Mouse (Mus musculus): ENCODE results near the gene Ring1. TPM values are rescaled to one million over a fixed set of nuclear protein-coding genes. Genes with fewer than 3 reads are reported as not detected.
"Not testable (repeated sequence)": the region's sequence is repeated elsewhere in the genome, so short reads cannot be mapped to it uniquely, and the experiment has no call there.

Ring1 gene
- polyA plus RNA-seq, 1 experiment from 2014 or later: 18.7 TPM

DNA sequence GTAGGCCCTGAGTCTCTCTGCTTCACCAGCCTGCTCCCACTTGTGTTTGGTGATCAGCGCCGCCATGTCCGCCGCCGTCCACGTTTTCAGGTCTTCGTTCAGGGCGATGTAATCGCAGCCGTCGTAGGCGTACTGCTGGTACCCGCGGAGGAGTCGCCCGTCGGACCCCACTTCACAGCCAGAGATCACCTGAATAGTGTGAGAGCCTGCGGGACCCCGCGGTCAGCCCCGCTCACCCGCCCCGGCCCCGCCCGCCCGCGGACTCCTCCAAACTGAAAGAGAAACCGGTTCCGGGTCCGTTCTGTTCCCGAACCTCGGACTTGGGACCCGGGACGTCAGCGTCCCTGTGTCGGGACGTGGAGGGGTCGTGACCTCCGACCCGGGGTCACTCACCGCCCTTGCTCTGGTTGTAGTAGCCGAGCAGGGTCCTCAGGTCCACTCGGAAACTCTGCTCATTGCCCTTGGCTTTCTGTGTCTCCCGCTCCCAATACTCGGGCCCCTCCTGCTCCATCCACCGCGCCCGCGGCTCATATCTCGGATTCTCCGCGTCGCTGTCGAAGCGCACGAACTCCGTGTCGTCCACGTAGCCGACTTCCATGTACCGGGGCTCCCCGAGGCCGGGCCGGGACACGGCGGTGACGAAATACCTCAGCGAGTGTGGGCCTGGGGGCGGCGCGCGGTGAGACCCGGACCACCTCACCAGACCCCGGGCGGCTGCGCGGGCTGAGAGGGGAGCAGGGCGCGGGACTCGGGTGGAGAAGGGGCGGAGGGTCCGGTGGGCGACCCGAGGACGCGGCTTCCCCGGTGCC, 24.9 kb downstream of the Ring1 start:
- H3K9ac ChIP-seq (replicated peaks; ENCODE audit: low read length): peak overlapping the region; percentile 65
- no peak overlapping the region for H3K27ac ChIP-seq (ENCODE audit: low read length)
- 1% methylated on average over 81 of the region's 87 CpGs for WGBS
- peak; percentile 9; the same call in 1 of the 2 replicates for ATAC-seq (ENCODE audit: low FRiP score, low TSS enrichment)
- H3K4me3 ChIP-seq (ENCODE audit: low read length): peak overlapping the region; percentile 61
- H3K4me1 ChIP-seq (ENCODE audit: insufficient read depth, low read length): 0 out of 2 replicates have a peak, but pooled peaks cover 4% of the 10 kb centered on the region
- H3K27me3 ChIP-seq (ENCODE audit: insufficient read depth, low read length): peaks cover 36% of the 10 kb centered on the region
- H3K36me3 ChIP-seq (ENCODE audit: insufficient read depth, low read length): no peaks in the 10 kb centered on the region
- no peaks in the 10 kb centered on the region for H3K9me3 ChIP-seq (ENCODE audit: low read length)
- H3K4me2 ChIP-seq (replicated peaks; ENCODE audit: low read depth, low read length): peak overlapping the region; percentile 98

DNA sequence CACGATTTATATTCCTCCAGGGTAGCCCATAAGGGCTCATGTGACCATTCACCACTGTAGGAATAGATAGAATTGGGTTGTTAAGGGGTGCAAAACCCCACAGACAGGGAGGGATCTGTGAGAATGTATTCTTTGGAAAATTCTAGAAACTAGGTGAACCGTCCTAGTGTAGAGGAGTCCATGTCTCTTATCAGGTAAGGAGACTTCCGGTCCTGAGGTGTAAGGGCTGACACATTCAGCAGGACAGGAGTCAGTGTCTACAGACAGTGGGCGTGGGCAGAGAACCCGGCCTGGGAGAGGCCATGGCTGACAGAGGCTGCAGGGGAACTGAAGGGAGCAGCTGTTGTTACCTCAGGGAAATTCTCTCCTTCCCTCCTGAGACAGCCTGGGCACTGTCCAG, 25.8 kb downstream of the Ring1 start:
- 45% methylated on average over 5 of the region's 5 CpGs for WGBS
- not testable (repeated sequence) for ATAC-seq (ENCODE audit: low FRiP score, low TSS enrichment)

DNA sequence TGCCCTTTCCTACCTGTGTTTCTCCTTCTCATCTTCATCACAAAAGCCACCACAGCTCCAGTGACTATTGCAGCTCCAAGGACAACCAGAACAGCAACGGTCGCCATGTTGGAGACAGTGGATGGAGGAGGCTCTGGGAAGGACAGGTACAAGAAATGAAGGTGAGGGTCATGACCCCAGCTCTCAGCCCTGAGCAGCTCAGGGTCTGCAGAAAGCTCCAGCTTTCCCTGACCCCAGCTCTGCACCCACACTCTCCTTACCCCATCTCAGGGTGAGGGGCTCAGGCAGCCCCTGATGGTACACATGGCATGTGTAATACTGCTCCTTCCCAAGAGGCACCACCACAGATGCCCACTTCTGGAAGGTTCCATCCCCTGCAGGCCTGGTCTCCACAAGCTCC, 27.5 kb downstream of the Ring1 start:
- not testable (repeated sequence) for H3K4me1 ChIP-seq (ENCODE audit: insufficient read depth, low read length); ATAC-seq (ENCODE audit: low FRiP score, low TSS enrichment); H3K4me3 ChIP-seq (ENCODE audit: low read length); H3K9ac ChIP-seq (replicated peaks; ENCODE audit: low read length); H3K27ac ChIP-seq (ENCODE audit: low read length); H3K36me3 ChIP-seq (ENCODE audit: insufficient read depth, low read length); H3K9me3 ChIP-seq (ENCODE audit: low read length); H3K4me2 ChIP-seq (replicated peaks; ENCODE audit: low read depth, low read length)
- H3K27me3 ChIP-seq (ENCODE audit: insufficient read depth, low read length): peaks cover 35% of the 10 kb centered on the region
- WGBS: 89% methylated on average over 2 of the region's 2 CpGs

More for the DNA sequence above, 25.8 kb downstream of the Ring1 start:
- H3K27ac ChIP-seq (ENCODE audit: low read length); H3K4me2 ChIP-seq (replicated peaks; ENCODE audit: low read depth, low read length); H3K4me1 ChIP-seq (ENCODE audit: insufficient read depth, low read length); H3K9me3 ChIP-seq (ENCODE audit: low read length); H3K4me3 ChIP-seq (ENCODE audit: low read length); H3K9ac ChIP-seq (replicated peaks; ENCODE audit: low read length); H3K36me3 ChIP-seq (ENCODE audit: insufficient read depth, low read length): not testable (repeated sequence)
- H3K27me3 ChIP-seq (ENCODE audit: insufficient read depth, low read length): peaks cover 36% of the 10 kb centered on the region

DNA sequence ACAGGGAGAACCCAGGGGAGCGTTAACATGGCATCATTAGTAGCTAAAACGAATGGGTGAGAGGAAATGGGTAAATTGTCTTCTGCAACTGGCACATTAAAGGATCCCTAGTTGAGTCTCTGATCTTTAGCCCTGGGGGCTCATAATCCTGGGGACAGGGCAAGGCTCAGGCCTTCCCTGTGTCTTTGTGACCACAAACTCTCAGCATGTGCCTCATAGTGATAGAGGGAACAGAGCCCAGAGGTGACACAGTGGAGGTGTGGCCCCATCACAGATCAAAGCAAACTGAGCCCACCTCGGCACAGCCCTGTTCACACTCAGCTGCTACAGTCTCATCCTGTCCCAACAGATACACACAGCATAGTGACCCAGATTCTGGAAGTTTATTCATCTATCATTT, 28.8 kb downstream of the Ring1 start:
- H3K9me3 ChIP-seq (ENCODE audit: low read length): no peaks in the 10 kb centered on the region
- H3K27ac ChIP-seq (ENCODE audit: low read length): no peak overlapping the region
- no peak for ATAC-seq (ENCODE audit: low FRiP score, low TSS enrichment)
- peaks cover 21% of the 10 kb centered on the region for H3K27me3 ChIP-seq (ENCODE audit: insufficient read depth, low read length)
- 27% methylated on average over 3 of the region's 3 CpGs for WGBS
- H3K9ac ChIP-seq (replicated peaks; ENCODE audit: low read length): no peak overlapping the region
- no peak overlapping the region for H3K4me2 ChIP-seq (replicated peaks; ENCODE audit: low read depth, low read length)
- no peak overlapping the region for H3K4me3 ChIP-seq (ENCODE audit: low read length)
- 0 out of 2 replicates have a peak, but pooled peaks cover 4% of the 10 kb centered on the region for H3K4me1 ChIP-seq (ENCODE audit: insufficient read depth, low read length)
- H3K36me3 ChIP-seq (ENCODE audit: insufficient read depth, low read length): no peaks in the 10 kb centered on the region

DNA sequence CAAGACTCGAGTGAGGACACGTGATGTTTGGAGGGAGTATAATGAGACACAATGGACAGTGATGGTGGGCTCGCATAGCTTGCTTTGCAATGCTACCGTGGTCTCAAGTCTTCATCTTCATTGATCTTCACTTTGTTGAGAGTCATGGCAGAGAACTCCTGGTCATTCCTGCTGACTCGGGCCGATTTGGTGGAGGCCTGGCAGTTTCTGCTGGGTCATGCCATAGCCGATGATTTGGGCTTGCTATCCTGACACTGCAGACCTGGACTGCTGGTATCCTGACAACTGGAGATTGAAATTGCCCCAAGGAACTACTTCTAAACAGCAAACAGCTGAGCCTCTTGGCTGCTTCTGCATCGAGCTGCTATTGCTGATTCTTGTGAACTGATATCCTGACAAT, 29.5 kb downstream of the Ring1 start:
- H3K36me3 ChIP-seq (ENCODE audit: insufficient read depth, low read length): no peaks in the 10 kb centered on the region
- 0 out of 2 replicates have a peak, but pooled peaks cover 3% of the 10 kb centered on the region for H3K4me1 ChIP-seq (ENCODE audit: insufficient read depth, low read length)
- H3K27me3 ChIP-seq (ENCODE audit: insufficient read depth, low read length): peaks cover 15% of the 10 kb centered on the region
- no peak overlapping the region for H3K4me3 ChIP-seq (ENCODE audit: low read length)
- WGBS: 89% methylated on average over 8 of the region's 8 CpGs
- ATAC-seq (ENCODE audit: low FRiP score, low TSS enrichment): no peak
- H3K4me2 ChIP-seq (replicated peaks; ENCODE audit: low read depth, low read length): no peak overlapping the region
- H3K9ac ChIP-seq (replicated peaks; ENCODE audit: low read length): no peak overlapping the region
- no peak overlapping the region for H3K27ac ChIP-seq (ENCODE audit: low read length)
- H3K9me3 ChIP-seq (ENCODE audit: low read length): no peaks in the 10 kb centered on the region

DNA sequence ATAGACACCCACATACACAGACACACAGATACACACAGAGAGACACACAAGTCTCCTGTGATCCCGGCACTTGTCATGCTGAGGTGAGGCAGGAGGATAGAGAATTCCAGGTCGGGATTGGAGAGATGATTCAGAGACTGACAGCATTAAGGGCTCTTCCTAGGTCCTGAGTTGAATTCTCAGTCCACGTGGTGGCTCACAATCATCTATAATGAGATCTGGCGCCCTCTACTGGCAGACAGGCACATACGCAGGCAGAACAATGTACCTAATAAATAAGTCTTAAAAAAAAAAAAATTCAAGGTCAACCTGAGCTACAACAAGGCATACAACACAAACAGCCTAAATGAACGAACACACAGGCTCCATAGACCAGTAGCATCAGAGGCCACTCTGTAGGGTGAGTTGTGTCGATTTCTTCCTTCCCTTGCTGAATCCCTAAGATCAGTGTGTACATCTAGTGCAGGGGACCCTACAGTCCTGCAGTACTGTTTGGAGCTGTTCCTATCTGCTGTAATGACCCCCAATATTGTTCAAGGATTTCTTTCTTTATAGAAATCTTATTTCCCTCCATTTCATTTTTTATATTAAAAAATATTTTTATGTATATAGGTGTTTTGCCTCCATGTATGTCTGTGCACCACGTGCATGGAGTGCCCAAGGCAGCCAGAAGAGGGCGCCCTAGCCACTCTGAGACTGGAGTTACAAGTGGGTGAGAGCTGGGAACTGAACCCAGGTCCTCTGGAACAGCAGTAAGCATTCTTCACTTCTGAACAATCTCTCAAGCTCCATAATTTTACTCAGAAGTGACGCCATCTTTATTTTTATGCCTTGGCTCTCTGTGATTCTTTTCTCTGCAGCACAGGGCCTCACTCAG, 32.5 kb downstream of the Ring1 start:
- H3K27ac ChIP-seq (ENCODE audit: low read length): no peak overlapping the region
- H3K4me1 ChIP-seq (ENCODE audit: insufficient read depth, low read length): no peaks in the 10 kb centered on the region
- 0 out of 2 replicates have a peak, but pooled peaks cover 10% of the 10 kb centered on the region for H3K27me3 ChIP-seq (ENCODE audit: insufficient read depth, low read length)
- no peaks in the 10 kb centered on the region for H3K36me3 ChIP-seq (ENCODE audit: insufficient read depth, low read length)
- H3K9me3 ChIP-seq (ENCODE audit: low read length): no peaks in the 10 kb centered on the region
- no peak for ATAC-seq (ENCODE audit: low FRiP score, low TSS enrichment)
- no peak overlapping the region for H3K9ac ChIP-seq (replicated peaks; ENCODE audit: low read length)
- no peak overlapping the region for H3K4me3 ChIP-seq (ENCODE audit: low read length)
- WGBS: 29% methylated on average over 10 of the region's 10 CpGs
- H3K4me2 ChIP-seq (replicated peaks; ENCODE audit: low read depth, low read length): no peak overlapping the region

DNA sequence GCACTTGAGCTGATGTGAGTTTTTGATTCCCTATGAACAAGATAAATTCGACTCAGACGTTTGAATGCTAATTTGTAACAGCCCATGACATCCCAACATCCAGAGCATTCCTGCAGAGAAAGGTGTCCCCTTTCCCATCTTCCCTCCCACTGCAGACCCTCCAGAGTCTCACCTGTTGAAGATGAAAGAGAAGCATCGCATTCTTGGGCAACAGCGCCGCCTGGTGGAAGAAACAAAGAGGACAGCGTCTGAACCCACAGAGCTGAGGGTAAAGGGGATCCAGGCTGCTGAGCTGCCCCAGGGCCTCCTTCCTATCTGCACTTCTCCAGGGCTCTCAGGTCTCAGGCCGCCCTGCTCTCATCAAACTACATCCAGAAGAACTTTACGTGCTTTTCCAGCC, 42.3 kb downstream of the Ring1 start:
- H3K27me3 ChIP-seq (ENCODE audit: insufficient read depth, low read length): peaks cover 23% of the 10 kb centered on the region
- H3K9ac ChIP-seq (replicated peaks; ENCODE audit: low read length); H3K9me3 ChIP-seq (ENCODE audit: low read length); H3K27ac ChIP-seq (ENCODE audit: low read length); H3K36me3 ChIP-seq (ENCODE audit: insufficient read depth, low read length); H3K4me3 ChIP-seq (ENCODE audit: low read length); ATAC-seq (ENCODE audit: low FRiP score, low TSS enrichment): not testable (repeated sequence)
- peak overlapping the region; percentile 56 for H3K4me2 ChIP-seq (replicated peaks; ENCODE audit: low read depth, low read length)
- peaks cover 14% of the 10 kb centered on the region for H3K4me1 ChIP-seq (ENCODE audit: insufficient read depth, low read length)
- 12% methylated on average over 8 of the region's 8 CpGs for WGBS

DNA sequence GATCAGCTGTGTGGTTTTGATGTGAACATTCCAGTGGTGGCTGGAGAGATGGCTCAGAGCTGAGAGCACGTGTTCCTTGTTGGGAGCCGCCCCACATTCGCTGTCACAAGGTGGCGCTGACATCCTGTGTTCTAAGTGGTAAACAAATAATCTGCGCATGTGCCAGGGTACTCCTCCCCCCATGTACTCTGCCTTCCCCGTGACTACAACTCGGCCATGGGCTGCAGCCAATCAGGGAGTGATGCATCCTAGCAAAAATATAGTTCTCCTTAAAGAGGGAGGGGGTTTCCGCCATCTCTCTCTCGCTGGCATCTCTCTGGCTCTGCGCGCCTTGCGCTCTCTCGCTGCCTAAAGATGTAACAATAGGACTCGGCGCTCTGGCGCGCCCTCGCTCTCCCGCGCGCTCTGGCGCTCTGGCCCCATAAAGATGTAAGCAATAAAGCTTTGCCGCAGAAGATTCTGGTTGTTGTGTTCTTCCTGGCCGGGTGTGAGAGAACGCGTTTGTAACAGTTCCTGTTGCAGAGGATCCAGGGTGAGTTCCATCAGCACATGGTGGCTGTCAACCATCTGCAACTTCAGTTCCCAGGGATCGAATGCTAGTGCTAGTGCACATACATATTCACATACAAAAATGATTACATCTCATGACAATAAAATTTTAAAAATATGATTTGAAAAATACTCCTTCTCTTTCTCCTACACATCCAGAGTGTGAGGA, 43.1 kb downstream of the Ring1 start:
- peaks cover 14% of the 10 kb centered on the region for H3K4me1 ChIP-seq (ENCODE audit: insufficient read depth, low read length)
- H3K4me3 ChIP-seq (ENCODE audit: low read length): peak overlapping the region; percentile 49
- H3K27ac ChIP-seq (ENCODE audit: low read length): peak overlapping the region; percentile 77
- peak; percentile 90 for ATAC-seq (ENCODE audit: low FRiP score, low TSS enrichment)
- under 1% methylated on average over 27 of the region's 27 CpGs for WGBS
- not testable (repeated sequence) for H3K36me3 ChIP-seq (ENCODE audit: insufficient read depth, low read length); H3K9me3 ChIP-seq (ENCODE audit: low read length)
- peak overlapping the region; percentile 56 for H3K4me2 ChIP-seq (replicated peaks; ENCODE audit: low read depth, low read length)
- peak overlapping the region; percentile 53 for H3K9ac ChIP-seq (replicated peaks; ENCODE audit: low read length)
- H3K27me3 ChIP-seq (ENCODE audit: insufficient read depth, low read length): peaks cover 28% of the 10 kb centered on the region

DNA sequence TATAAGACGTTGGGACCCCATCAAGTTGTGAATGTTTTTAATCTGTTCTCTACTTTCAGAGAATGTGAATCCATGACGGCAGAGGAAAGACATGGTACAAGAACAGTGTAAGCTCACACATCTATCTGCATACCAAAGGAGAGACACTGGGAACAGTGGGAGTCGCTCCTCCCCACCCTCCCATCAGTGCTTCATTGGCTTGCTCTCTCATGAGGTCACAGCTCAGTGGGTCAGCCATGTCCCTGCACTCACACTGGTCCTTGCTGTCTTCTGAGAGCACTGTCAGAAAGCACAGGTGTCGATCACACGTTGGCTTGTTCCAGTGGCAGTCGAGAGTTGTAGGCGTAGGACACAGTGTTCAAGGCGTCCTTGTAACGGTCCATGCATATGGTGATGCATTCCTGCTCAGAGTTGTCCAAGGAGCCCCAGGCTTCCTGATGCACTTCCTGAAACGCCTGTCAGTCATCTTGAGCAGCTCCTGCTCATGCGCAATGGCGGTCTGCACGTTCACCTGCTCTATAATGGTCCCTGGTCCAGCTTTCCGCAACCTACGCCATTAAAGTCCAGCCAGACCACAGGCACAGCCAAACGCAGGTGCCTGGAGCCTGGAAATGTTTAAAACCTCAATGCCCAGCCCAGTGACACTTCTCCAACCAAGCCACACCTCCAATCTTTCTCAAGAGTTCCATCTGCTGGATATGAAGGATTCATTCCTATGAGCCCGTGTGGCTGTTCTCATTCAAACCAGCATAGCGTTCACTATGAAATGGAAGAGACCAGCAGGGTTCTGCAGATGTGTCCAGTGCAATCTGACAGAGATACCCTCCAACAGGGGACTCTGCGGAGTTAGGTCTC, 44.1 kb downstream of the Ring1 start:
- H3K4me2 ChIP-seq (replicated peaks; ENCODE audit: low read depth, low read length): no peak overlapping the region
- no peak overlapping the region for H3K9ac ChIP-seq (replicated peaks; ENCODE audit: low read length)
- no peak overlapping the region for H3K4me3 ChIP-seq (ENCODE audit: low read length)
- peaks cover 14% of the 10 kb centered on the region for H3K4me1 ChIP-seq (ENCODE audit: insufficient read depth, low read length)
- no peaks in the 10 kb centered on the region for H3K9me3 ChIP-seq (ENCODE audit: low read length)
- no peak overlapping the region for H3K27ac ChIP-seq (ENCODE audit: low read length)
- ATAC-seq (ENCODE audit: low FRiP score, low TSS enrichment): no peak
- H3K36me3 ChIP-seq (ENCODE audit: insufficient read depth, low read length): no peaks in the 10 kb centered on the region
- 70% methylated on average over 19 of the region's 19 CpGs for WGBS
- H3K27me3 ChIP-seq (ENCODE audit: insufficient read depth, low read length): peaks cover 28% of the 10 kb centered on the region

Data from kidney, embryonic 16.5 days (tissue).